Mouse (Mus musculus): ENCODE data around the gene Creg2.

Creg2 gene

GRCm38 (mm10) chr1:39651241-39651548, at the start of gene Creg2:
Creg2 (minus strand) TSS chr1:39651474.
- ChIA-PET POLR2A (interaction anchor here in 1 of 4 experiments (2.4 kb wide), 1 partner anchor 14 kb away, joined by 13 read pairs; no protein-coding TSS in a partner anchor), CTCF (interaction anchor here in 2 of 4 experiments (1.0 to 1.2 kb wide), 2 partner anchors 10 kb away, joined by 3 to 5 read pairs; no protein-coding TSS in a partner anchor)

- ChIA-PET CTCF (interaction anchor here in 1 of 4 experiments (1.2 kb wide), 1 partner anchor 15 kb away, joined by 3 read pairs; no protein-coding TSS in a partner anchor), POLR2A (interaction anchor here in 1 of 4 experiments (0.7 to 0.9 kb wide), 3 partner anchors 32 to 123 kb away, joined by 3 read pairs; no protein-coding TSS in a partner anchor)
Observed at GRCm38 (mm10) chr1:39700599-39701273, 49.5 kb upstream of the Creg2 start.

GRCm38 (mm10) chr1:39698456-39698855, 47.2 kb upstream of the Creg2 start:
- ChIA-PET POLR2A (no interaction called here), CTCF (no interaction called here)

- CTCF ChIA-PET, result interaction anchor here in 2 of 4 experiments (0.6 to 1.2 kb wide), 3 partner anchors 9 to 699 kb away, joined by 4 to 8 read pairs (median 6); no protein-coding TSS in a partner anchor
- POLR2A ChIA-PET, result no interaction called here
Observed at GRCm38 (mm10) chr1:39695198-39695597, 43.9 kb upstream of the Creg2 start.

DNA sequence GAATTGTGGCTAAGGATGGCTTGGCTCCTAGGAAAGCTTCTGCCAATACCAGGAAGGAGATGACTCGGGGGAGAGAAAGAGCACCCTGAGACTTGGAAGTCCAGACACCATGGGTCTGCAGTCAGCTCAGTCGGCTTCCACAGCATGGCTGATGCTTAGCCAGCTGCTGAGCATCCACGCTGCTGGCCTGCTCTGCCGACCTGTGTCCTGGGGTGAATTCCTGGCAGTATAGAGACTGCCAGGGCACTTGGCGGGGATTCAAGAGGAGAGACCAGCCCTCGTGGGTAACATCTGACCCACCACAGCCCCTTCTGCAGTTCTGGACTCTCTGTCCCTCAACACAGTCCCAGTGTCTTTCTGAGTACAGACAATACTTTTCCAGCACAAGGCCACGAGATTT, 43.5 kb upstream of the Creg2 start:
- ChIA-PET POLR2A (no interaction called here), CTCF (interaction anchor here in 2 of 4 experiments (0.6 to 1.2 kb wide), 3 partner anchors 9 to 699 kb away, joined by 4 to 8 read pairs (median 6); no protein-coding TSS in a partner anchor)

- POLR2A ChIA-PET, result interaction anchor here in 1 of 4 experiments (0.6 kb wide), 1 partner anchor 317 kb away, joined by 3 read pairs; no protein-coding TSS in a partner anchor
- CTCF ChIA-PET, result no interaction called here
Observed at GRCm38 (mm10) chr1:39691974-39692373, 40.7 kb upstream of the Creg2 start.

DNA sequence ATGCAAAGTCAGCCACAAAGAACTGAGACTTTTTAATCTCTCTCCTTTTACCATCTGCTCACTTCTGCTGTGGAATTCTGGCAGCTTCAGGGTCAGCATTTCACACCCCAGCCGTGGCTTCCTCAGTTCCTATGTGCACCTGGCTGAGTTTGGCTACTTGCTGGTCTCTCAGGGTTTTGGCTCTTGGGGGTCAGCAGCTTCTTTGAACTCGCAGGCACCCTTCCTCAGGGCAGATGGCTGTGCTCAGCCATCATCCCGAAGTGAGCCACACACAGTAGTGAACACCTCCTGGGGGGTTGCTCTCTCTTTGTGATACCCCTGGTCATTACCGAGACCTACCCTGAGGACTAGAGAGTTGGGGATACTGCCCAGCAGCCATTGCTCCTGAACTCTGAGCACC, 39.8 kb upstream of the Creg2 start:
- CTCF ChIA-PET, result no interaction called here
- POLR2A ChIA-PET, result interaction anchor here in 1 of 4 experiments (0.6 to 0.7 kb wide), 2 partner anchors 49 to 316 kb away, joined by 3 to 4 read pairs; no protein-coding TSS in a partner anchor

DNA sequence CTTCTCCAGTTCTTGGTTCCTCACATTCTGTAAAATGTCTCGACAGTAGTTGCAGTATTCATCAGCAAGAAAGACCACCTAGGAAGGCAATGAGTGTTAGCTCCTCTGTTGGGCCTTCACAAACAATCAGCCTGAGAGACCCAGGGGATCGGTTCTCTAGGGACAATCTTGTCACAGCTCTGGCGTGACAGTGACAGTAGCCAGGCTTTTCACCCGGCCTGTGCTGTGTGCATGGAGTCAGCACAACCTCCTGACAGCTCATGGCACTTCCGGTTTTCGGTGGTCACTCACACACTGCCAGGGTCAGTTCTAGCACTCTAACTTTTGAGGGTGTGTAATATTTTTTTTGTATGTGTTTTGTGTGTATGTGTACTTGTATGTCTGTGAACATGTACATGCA, 37.3 kb upstream of the Creg2 start:
- CTCF ChIA-PET, result no interaction called here
- POLR2A ChIA-PET, result interaction anchor here in 1 of 4 experiments (0.5 kb wide), 1 partner anchor 11 kb away, joined by 4 read pairs; no protein-coding TSS in a partner anchor

- ChIA-PET CTCF (interaction anchor here in 2 of 4 experiments (0.7 to 1.9 kb wide), 3 partner anchors 16 to 249 kb away, joined by 3 to 4 read pairs (median 3); no protein-coding TSS in a partner anchor), POLR2A (interaction anchor here in 1 of 4 experiments (0.8 to 1.8 kb wide), 2 partner anchors 67 to 677 kb away, joined by 3 read pairs; no protein-coding TSS in a partner anchor)
Observed at GRCm38 (mm10) chr1:39687279-39687678, 36.0 kb upstream of the Creg2 start.

DNA sequence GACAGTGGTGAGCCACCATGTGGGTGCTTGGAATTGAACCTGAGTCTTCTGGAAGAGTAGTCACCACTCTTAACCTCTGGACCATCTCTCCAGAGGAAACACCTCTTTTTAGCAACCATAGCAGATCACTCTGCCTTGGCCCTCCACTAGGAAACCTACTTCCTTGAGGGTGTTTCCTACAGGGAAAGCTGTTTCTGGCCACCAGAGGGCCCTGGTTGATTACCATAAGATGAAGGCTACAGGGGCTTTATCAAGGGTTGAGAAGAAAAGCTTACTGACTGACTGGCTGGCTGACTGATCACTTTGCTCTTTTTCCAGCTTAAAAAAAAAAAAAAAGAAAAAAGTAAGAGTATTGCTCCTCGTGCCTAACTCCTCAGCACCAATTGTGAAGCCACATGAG, 34.6 kb upstream of the Creg2 start:
- POLR2A ChIA-PET, result interaction anchor here in 1 of 4 experiments (0.6 to 0.7 kb wide), 3 partner anchors 65 to 128 kb away, joined by 3 to 4 read pairs (median 3); no protein-coding TSS in a partner anchor
- CTCF ChIA-PET, result interaction anchor here (0.6 to 1.9 kb wide), 25 partner anchors 10 to 1293 kb away, joined by 3 to 9 read pairs (median 3); no protein-coding TSS in a partner anchor

GRCm38 (mm10) chr1:39681638-39682037, 30.4 kb upstream of the Creg2 start:
- ChIA-PET POLR2A (interaction anchor here in 1 of 4 experiments (0.9 to 1.5 kb wide), 3 partner anchors 14 to 220 kb away, joined by 3 to 4 read pairs (median 3); no protein-coding TSS in a partner anchor), CTCF (interaction anchor here in 2 of 4 experiments (0.7 kb wide), 2 partner anchors 11 to 253 kb away, joined by 3 to 4 read pairs; no protein-coding TSS in a partner anchor)

DNA sequence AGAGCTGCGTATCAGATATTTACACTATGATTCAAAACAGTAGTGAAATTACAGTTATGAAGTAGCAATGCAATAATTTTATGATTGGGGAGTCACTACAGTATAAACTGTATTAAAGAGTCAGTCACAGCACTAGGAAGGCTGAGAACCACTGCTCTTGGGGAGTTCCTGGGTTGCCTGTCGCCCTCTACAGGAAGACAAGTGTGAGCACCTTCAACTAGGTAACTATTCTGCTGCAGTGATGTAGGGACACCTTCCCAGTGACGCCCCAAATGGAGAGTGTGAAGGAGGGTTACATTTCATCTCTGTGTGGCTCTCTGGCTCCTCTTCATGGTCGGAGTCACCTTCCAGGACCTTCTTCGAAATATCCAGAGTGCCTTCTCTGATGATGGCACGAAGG, 29.3 kb upstream of the Creg2 start:
- CTCF ChIA-PET, result interaction anchor here in 2 of 4 experiments (0.6 to 1.6 kb wide), 3 partner anchors 16 to 422 kb away, joined by 3 to 4 read pairs (median 3); no protein-coding TSS in a partner anchor
- POLR2A ChIA-PET, result interaction anchor here in 2 of 4 experiments (0.5 to 1.5 kb wide), 2 partner anchors 15 to 69 kb away, joined by 4 read pairs; no protein-coding TSS in a partner anchor

- POLR2A ChIA-PET, result interaction anchor here in 3 of 4 experiments (0.7 to 1.4 kb wide), 3 partner anchors 15 to 30 kb away, joined by 3 to 4 read pairs (median 3); no protein-coding TSS in a partner anchor
- CTCF ChIA-PET, result interaction anchor here in 1 of 4 experiments (0.7 kb wide), 1 partner anchor 679 kb away, joined by 3 read pairs; no protein-coding TSS in a partner anchor
Observed at GRCm38 (mm10) chr1:39678883-39679282, 27.6 kb upstream of the Creg2 start.

DNA sequence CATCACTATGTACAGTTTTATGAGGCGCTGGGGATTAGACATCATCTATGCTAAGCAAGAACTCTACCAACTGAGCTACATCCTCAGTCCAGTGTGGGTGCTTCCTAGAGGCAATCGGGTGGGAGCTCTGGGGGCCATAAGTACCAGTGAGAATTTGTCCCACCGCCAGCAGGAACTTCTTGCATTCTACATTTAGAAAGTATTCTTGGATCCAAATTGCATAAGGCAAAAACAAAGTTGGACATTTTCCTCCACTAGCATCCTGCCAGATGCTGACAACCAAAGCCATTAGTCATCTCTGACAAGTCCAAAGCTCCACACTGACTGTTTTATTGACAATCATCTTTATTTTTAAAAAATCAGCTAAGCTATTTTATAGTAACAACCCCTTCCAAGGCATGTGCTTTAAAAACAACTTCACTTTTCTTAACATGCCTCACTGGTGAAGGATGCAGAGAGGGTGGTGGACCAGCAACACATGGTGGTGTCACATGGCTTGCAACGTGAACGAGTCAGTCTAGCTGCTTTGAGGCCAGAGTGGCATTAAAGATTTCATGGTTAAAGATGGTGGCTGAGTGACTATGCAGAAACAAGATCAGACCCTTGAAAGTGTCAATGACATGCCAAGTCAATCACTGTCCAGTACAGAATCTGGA, 25.1 kb upstream of the Creg2 start:
- CTCF ChIA-PET, result no interaction called here
- POLR2A ChIA-PET, result no interaction called here

GRCm38 (mm10) chr1:39672362-39673105, 21.3 kb upstream of the Creg2 start:
- CTCF ChIA-PET, result no interaction called here
- POLR2A ChIA-PET, result interaction anchor here in 1 of 4 experiments (0.6 kb wide), 1 partner anchor 153 kb away, joined by 3 read pairs; no protein-coding TSS in a partner anchor

DNA sequence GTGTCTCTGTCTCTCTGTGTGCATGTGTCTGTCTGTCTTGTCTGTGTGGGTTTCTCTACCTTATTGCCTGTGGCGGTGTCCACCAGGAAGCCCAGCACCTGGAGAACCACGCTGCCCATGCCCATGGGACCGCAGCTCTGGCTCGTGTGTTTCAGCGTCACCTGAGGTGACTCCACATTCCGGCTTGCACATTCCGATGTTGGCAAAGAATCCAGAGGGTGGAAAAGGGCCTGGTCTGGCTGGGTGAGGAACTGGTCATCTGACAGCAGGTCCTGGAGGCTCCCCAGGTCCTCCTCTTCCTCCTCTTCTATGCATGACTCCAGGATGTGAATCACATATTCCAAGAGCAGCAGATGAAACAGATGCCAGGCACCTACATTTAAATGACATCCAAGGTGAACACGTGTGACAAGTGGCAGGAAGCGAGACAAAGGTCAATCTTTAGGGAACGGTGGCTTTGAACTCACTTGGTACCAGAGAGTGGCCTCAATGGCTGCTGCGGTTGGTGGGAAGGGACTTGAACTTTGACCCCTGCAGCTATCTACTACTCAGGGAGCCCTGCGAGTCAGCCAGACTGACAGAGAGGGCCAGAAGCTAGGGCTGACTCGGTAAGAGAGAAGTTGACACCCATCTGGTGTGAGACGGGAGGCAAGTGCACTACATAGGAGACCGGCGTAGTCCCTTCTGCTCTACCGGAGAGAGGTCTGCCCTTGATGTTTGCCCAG, 19.1 kb upstream of the Creg2 start:
- ChIA-PET CTCF (interaction anchor here in 2 of 4 experiments (0.6 kb wide), 2 partner anchors 11 to 91 kb away, joined by 3 to 4 read pairs; no protein-coding TSS in a partner anchor), POLR2A (no interaction called here)

DNA sequence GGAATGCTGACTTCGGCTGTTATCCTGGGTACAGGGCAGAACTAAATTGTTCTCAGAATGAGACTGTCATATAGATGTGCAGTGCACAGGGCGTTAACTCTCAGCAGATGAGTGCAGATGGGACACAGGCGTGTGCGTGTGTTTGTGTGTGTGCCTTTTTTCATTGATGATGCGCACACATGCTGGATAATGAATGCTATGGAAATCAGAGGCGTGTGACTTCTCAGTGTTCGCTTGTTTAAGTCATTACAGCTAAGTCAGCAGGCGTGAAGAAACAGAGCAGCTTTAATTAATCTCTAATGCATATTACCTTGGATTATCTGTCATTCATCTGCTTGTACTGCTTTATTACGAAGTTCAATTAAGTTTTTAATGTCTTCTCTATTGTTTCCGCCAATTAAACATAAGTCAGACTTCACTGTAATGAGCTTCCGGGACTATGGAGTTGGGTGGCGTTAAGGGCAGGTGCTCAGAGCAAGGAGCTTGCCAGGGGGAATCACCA, 15.5 kb upstream of the Creg2 start:
- POLR2A ChIA-PET, result interaction anchor here in 2 of 4 experiments (0.7 to 4.4 kb wide), 3 partner anchors 8 to 31 kb away, joined by 3 to 13 read pairs (median 3); partner anchors contain the start of gene Creg2 (in 1 of the 2)
- CTCF ChIA-PET, result no interaction called here

All from embryonic stem cell, embryonic (primary cell).